Mouse (Mus musculus): ENCODE data around the gene Grb10. TPM values are rescaled to one million over a fixed set of nuclear protein-coding genes. Genes with fewer than 3 reads are reported as not detected.
A peak's percentile ranks its signal among the peaks of the same experiment; 100 is the strongest.

The Grb10 gene
- polyA plus RNA-seq, 1 experiment from 2014 or later, result 347 TPM

DNA sequence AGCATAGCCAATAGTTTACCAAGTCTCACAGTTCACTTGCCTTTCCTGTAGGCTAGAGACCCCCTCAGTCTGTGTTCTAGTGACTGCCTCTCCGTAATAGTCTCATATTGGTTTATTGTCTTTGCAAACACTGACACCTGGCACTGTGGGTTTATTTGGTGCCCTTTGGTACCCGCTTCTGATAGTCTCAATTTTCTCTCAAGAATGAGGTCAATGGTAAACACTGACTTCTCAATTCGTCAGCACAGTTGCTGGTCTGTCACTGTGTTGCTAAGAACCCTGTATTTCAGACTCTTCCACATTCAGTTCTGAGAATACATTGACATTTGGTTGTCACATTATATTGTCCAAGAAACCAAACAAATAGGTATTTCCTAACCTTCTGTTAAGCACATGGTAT lies 150.4 kb downstream of the Grb10 start:
- no peak overlapping the region for H3K4me2 ChIP-seq (replicated peaks)

DNA sequence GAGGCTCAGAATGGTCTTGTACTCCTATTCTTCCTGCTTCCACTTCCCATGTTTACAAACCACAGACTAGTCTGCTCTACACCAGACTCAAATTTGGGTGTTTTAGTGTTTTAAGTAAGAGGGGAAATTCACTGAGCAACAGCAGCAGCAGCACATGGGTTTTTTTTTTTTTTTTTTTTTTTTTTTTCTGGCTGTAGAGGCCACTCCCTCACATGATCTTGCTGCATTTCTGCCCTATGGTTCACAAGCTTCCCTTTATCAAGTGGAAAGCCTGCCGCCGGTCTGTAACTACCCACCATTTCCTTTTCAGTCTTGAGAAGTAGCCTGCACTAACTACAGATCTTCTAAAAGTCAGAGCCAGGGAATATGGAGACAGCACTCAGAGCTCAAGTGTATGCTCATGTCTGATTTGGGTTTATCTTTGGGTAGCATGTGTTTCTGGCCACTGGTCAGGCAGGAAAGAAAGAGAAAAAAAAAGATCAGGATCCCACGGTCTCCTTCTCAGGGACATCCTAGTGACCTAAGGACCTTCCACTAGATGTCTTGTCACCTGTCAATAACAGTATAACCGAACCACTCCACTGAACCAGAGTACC lies 152.0 kb downstream of the Grb10 start:
- 45% methylated on average over 4 of the region's 4 CpGs for WGBS
- Histone ChIP-seq H3K4me2 (replicated peaks) (no peak overlapping the region), H3K27ac (0 out of 2 replicates have a peak overlapping the region, but pooled peaks have one; percentile 44), H3K4me3 (replicated peaks) (no peak overlapping the region), H3K4me1 (replicated peaks) (peaks cover 30% of the 10 kb centered on the region), H3K36me3 (no peaks in the 10 kb centered on the region), H3K9me3 (no peaks in the 10 kb centered on the region), H3K27me3 (replicated peaks) (no peaks in the 10 kb centered on the region), H3K9ac (no peak overlapping the region)
- ATAC-seq, result peak; percentile 42

More for the DNA sequence above, 150.4 kb downstream of the Grb10 start:
- 59% methylated on average over 3 of the region's 3 CpGs for WGBS
- peaks cover 30% of the 10 kb centered on the region for H3K4me1 ChIP-seq (replicated peaks)
- H3K27ac ChIP-seq, result no peak overlapping the region
- no peaks in the 10 kb centered on the region for H3K9me3 ChIP-seq
- H3K4me3 ChIP-seq (replicated peaks), result no peak overlapping the region
- H3K9ac ChIP-seq, result no peak overlapping the region
- ATAC-seq, result 0 out of 2 replicates have a peak, but pooled peaks have one; percentile 9
- H3K27me3 ChIP-seq (replicated peaks), result no peaks in the 10 kb centered on the region
- no peaks in the 10 kb centered on the region for H3K36me3 ChIP-seq

DNA sequence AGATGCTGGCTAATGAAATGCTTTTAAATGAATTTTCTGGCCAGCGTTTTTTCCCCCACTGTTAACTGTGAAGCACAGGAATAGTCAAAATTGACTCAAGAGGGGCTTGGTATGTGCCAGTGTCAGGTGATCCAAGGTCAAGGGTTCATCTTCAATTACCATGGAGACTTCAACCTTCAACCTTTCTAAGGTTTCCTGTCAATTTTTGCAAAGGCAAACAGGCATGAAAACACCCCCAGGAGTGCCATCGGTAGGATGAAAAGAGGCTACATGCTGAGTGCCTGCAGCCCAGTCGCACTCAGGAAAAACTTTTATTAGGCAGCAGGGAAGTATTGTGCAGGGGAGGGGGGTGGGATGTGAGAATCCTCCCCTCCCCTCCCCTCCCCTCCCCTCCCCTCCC lies 152.6 kb downstream of the Grb10 start:
- no peak for ATAC-seq
- Histone ChIP-seq H3K27ac (no peak overlapping the region), H3K36me3 (no peaks in the 10 kb centered on the region), H3K9me3 (no peaks in the 10 kb centered on the region), H3K4me2 (replicated peaks) (no peak overlapping the region), H3K4me3 (replicated peaks) (no peak overlapping the region), H3K9ac (no peak overlapping the region), H3K27me3 (replicated peaks) (no peaks in the 10 kb centered on the region), H3K4me1 (replicated peaks) (peaks cover 32% of the 10 kb centered on the region)
- WGBS, result 20% methylated on average over 3 of the region's 3 CpGs

DNA sequence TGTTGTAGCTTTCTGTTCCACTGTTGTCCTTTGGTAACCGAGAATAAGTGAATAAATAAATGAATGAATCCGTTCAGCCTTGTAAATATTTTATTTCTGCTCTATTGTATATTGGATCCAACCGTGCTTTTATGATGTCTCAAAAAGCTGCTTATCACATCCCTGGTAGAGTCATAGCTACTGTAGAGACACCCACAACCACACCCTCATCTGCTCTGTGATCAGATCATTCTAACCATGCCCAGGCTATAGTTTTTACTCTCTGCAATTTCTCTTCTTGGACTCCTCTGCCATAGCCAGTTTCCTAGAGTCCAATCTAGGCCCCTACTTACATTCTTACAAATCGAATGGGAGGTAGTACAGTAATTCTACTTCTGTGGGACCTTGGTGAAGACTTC lies 153.2 kb downstream of the Grb10 start:
- ATAC-seq, result 0 out of 2 replicates have a peak, but pooled peaks have one; percentile 39
- Histone ChIP-seq H3K9me3 (no peaks in the 10 kb centered on the region), H3K27ac (0 out of 2 replicates have a peak overlapping the region, but pooled peaks have one; percentile 64), H3K36me3 (no peaks in the 10 kb centered on the region), H3K4me2 (replicated peaks) (no peak overlapping the region), H3K4me1 (replicated peaks) (peaks cover 30% of the 10 kb centered on the region), H3K4me3 (replicated peaks) (no peak overlapping the region), H3K9ac (no peak overlapping the region), H3K27me3 (replicated peaks) (no peaks in the 10 kb centered on the region)
- WGBS, result 60% methylated on average over 4 of the region's 4 CpGs

DNA sequence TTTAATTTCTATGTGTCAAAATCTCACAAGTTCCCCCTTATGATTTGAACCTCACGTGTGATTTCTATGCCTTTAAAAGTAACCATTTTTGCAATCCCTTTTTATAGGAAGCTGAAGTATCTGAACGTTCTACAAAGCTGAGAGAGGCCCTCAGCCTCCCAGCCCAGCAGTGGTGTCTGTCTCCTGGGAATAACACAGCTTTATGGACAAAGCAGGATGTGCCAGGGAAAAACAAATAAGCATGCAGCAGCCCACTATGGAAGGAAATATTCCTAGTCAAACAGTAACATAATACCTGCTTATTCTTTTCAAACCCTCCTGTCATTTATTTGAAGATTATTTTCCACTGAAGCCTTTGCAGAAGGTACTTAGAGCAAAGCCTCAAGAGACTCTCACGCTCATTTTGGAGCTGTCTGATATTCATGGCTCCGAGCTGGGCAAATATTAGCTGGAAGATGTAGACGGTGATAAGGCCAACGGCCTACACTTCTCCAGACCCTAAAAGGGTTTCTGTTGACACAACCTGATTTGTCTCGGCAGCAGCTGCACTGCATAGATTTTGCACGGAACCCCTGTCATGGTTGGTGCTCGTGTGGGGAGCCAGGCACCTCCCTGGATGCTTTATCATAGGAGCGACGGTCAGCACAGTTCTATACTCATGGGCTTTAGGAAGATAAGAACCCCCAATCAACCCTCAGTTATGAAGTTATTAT lies 153.8 kb downstream of the Grb10 start:
- Histone ChIP-seq H3K9ac (no peak overlapping the region), H3K4me2 (replicated peaks) (no peak overlapping the region), H3K4me1 (replicated peaks) (peaks cover 27% of the 10 kb centered on the region), H3K9me3 (no peaks in the 10 kb centered on the region), H3K4me3 (replicated peaks) (no peak overlapping the region), H3K27ac (peak overlapping the region; percentile 64), H3K36me3 (no peaks in the 10 kb centered on the region), H3K27me3 (replicated peaks) (no peaks in the 10 kb centered on the region)
- peak; percentile 52 for ATAC-seq
- WGBS, result 25% methylated on average over 11 of the region's 11 CpGs

DNA sequence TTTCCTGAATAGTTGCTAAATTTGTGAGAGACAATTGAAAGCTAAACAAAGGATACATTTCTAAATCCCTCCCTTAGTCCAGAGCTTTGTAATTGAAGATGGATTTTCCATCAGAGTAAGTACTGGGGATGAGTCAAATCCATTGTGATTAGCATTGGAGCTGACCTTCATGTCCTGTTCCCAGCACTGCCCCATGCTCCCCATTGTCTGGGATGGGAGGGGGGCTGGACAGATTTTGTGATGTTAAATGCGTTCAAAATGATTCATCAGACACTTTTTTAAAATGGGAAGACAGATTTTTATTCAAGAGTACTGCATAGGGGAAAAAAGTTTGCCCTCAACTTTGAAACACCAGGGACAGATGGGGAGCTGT lies 156.7 kb downstream of the Grb10 start:
- H3K27ac ChIP-seq, result no peak overlapping the region
- no peaks in the 10 kb centered on the region for H3K27me3 ChIP-seq (replicated peaks)
- H3K4me3 ChIP-seq (replicated peaks), result no peak overlapping the region
- H3K9me3 ChIP-seq, result no peaks in the 10 kb centered on the region
- no peak overlapping the region for H3K9ac ChIP-seq
- no peaks in the 10 kb centered on the region for H3K36me3 ChIP-seq
- H3K4me1 ChIP-seq (replicated peaks), result peaks cover 34% of the 10 kb centered on the region
- WGBS, result 65% methylated on average over 1 of the region's 1 CpGs
- no peak for ATAC-seq
- H3K4me2 ChIP-seq (replicated peaks), result no peak overlapping the region

DNA sequence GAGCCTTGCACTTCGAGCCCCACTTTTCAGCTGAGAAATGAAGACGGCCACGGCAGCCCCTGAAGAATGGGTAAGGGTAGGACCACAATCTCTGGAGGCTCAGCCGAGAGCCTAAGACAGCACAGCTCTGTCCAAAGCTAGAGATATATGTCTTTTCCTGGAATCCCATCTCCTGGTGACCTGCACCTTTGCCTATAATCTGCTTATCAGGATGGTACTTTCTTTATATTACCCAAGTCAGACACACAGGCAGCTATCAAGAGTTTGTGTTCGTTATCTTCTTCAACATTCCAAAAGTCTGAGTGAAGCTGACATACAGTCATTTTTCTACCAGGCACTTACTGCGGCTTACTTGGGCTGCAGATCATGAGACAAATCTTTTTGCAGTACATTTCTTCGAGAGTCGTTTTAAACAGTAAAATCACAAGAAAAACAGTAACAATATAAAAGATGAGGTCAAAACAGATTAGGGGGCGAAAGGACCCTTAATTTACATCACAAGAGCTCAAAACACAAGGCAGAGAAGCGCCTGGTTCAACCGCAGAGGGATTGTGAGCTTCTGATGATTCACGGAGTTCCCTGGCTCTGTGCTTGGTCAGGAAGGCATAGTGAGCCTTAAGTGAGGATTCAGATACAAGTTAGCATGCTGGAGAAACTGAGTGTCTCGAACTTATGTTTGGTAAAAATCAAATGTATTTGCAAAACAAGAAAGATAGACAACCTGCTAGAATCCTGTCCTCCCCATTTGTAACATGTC lies 157.3 kb downstream of the Grb10 start:
- ATAC-seq, result no peak
- Histone ChIP-seq H3K36me3 (no peaks in the 10 kb centered on the region), H3K4me3 (replicated peaks) (no peak overlapping the region), H3K27me3 (replicated peaks) (no peaks in the 10 kb centered on the region), H3K4me2 (replicated peaks) (no peak overlapping the region), H3K4me1 (replicated peaks) (peaks cover 34% of the 10 kb centered on the region), H3K9me3 (no peaks in the 10 kb centered on the region), H3K27ac (peak overlapping the region; percentile 42; the same call in 1 of the 2 replicates), H3K9ac (no peak overlapping the region)
- 50% methylated on average over 13 of the region's 13 CpGs for WGBS

Other genes starting within 250 kb of the Grb10 start
- gene Fignl1, start 229.7 kb downstream of the Grb10 start, polyA plus RNA-seq (2015; fragmentation: Nextera tagmentation; extraction: Ambion mirVana), result 46.9 and 52.8 TPM in 2 replicates
- gene Ddc, start 140.5 kb downstream of the Grb10 start, polyA plus RNA-seq (2015; fragmentation: Nextera tagmentation; extraction: Ambion mirVana), result 46.3 and 52.2 TPM in 2 replicates

Measured in intestine, embryonic 15.5 days (tissue).